Mouse (Mus musculus) liver, embryonic 11.5 days (tissue): ENCODE results near the gene Serpina9. TPM values are rescaled to one million over a fixed set of nuclear protein-coding genes. Genes with fewer than 3 reads are reported as not detected.
A peak's percentile ranks its signal among the peaks of the same experiment; 100 is the strongest.

Experiments
- ATAC-seq: fragments of 200-750 bp; cut with Nextera tagmentation; replicated peaks from 2 replicates; pipeline ENCODE4 v1.8.0; 2017; ENCODE audit warnings: moderate number of reproducible peaks, mild to moderate bottlenecking, moderate TSS enrichment, moderate library complexity; ENCODE audit not compliant: low FRiP score
- DNase-seq: peaks from one replicate; pipeline ENCODE4 v3.0.0-alpha.2; 2017; ENCODE audit warnings: low spot score
- H3K27ac ChIP-seq: fragments of 300-500 bp; sonication (generic); 2 replicates; pipeline ENCODE4 v1.5.1; 2014; ENCODE audit warnings: mild to moderate bottlenecking, low read depth, low read length, control low read depth
- H3K27me3 ChIP-seq: fragments of 300-500 bp; sonication (generic); replicated peaks from 2 replicates; pipeline ENCODE4 v1.6.1; 2014; ENCODE audit warnings: low read length, mixed read lengths; ENCODE audit not compliant: control insufficient read depth, insufficient read depth
- H3K36me3 ChIP-seq: fragments of 300-500 bp; sonication (generic); 2 replicates; pipeline ENCODE4 v1.6.1; 2014; ENCODE audit warnings: mild to moderate bottlenecking, low read length, moderate library complexity, mixed read lengths; ENCODE audit not compliant: control insufficient read depth, insufficient read depth
- H3K4me1 ChIP-seq: fragments of 300-500 bp; sonication (generic); replicated peaks from 2 replicates; pipeline ENCODE4 v1.6.1; 2014; ENCODE audit warnings: low read length, mixed read lengths; ENCODE audit not compliant: control insufficient read depth, insufficient read depth
- H3K4me2 ChIP-seq: fragments of 300-500 bp; sonication (generic); 2 replicates; pipeline ENCODE4 v1.6.1; 2014; ENCODE audit warnings: mild to moderate bottlenecking, control low read depth, moderate library complexity
- H3K4me3 ChIP-seq: fragments of 300-500 bp; sonication (generic); 2 replicates; pipeline ENCODE4 v1.5.1; 2014; ENCODE audit warnings: low read depth, low read length, control low read depth
- H3K9ac ChIP-seq: fragments of 300-500 bp; sonication (generic); 2 replicates; pipeline ENCODE4 v1.6.1; 2014; ENCODE audit warnings: low read depth, low read length, control low read depth
- H3K9me3 ChIP-seq: fragments of 300-500 bp; sonication (generic); 2 replicates; pipeline ENCODE4 v1.6.1; 2016; ENCODE audit warnings: low read length, inconsistent platforms, mixed read lengths; ENCODE audit not compliant: control insufficient read depth
- WGBS: fragments of 180-500 bp; shearing (Covaris S2); extraction: QIAGEN DNeasy Blood & Tissue Kit; methylation state at CpG from one replicate; pipeline ENCODE4 v1.1.7; 2014; 5-methylcytosine and 5-hydroxymethylcytosine counted together
- polyA plus RNA-seq: library from polyadenylated mRNA; unstranded; fragments of >200 nt; fragmentation: Nextera tagmentation; extraction: Ambion mirVana; gene quantifications from 2 replicates; pipeline ENCODE4 v1.2.1, GENCODE M21; 2014

The Serpina9 gene
- polyA plus RNA-seq, 1 experiment from 2014 or later, result not detected

GRCm38 (mm10) chr12:104042753-104043152 lies 29.2 kb upstream of the Serpina9 start:
- Histone ChIP-seq H3K4me2 (no peak overlapping the region), H3K4me1 (no peaks in the 10 kb centered on the region), H3K9ac (no peak overlapping the region), H3K27ac (no peak overlapping the region), H3K4me3 (no peak overlapping the region), H3K27me3 (no peaks in the 10 kb centered on the region), H3K9me3 (no peaks in the 10 kb centered on the region), H3K36me3 (no peaks in the 10 kb centered on the region)
- ATAC-seq (no peak), DNase-seq (no peak)
- 73% methylated on average over 2 of the region's 2 CpGs for WGBS

- Histone ChIP-seq H3K36me3 (no peaks in the 10 kb centered on the region), H3K27ac (no peak overlapping the region), H3K9ac (no peak overlapping the region), H3K4me1 (no peaks in the 10 kb centered on the region), H3K27me3 (no peaks in the 10 kb centered on the region), H3K4me3 (no peak overlapping the region), H3K4me2 (no peak overlapping the region), H3K9me3 (no peaks in the 10 kb centered on the region)
- WGBS, result 76% methylated on average over 6 of the region's 6 CpGs
- DNase-seq (no peak), ATAC-seq (no peak)
Observed at GRCm38 (mm10) chr12:104041401-104041800, 27.8 kb upstream of the Serpina9 start.

- no peaks in the 10 kb centered on the region for H3K4me1 ChIP-seq
- WGBS, result 84% methylated on average over 7 of the region's 7 CpGs
- no peak for ATAC-seq
Observed at GRCm38 (mm10) chr12:104038181-104038580, 24.6 kb upstream of the Serpina9 start.

GRCm38 (mm10) chr12:104033752-104034151 lies 20.2 kb upstream of the Serpina9 start:
- Histone ChIP-seq H3K27ac (no peak overlapping the region), H3K4me3 (no peak overlapping the region), H3K4me2 (no peak overlapping the region), H3K36me3 (no peaks in the 10 kb centered on the region), H3K9me3 (no peaks in the 10 kb centered on the region), H3K9ac (no peak overlapping the region), H3K4me1 (no peaks in the 10 kb centered on the region), H3K27me3 (no peaks in the 10 kb centered on the region)
- ATAC-seq (no peak), DNase-seq (no peak)
- 88% methylated on average over 1 of the region's 1 CpGs for WGBS

More at GRCm38 (mm10) chr12:104038181-104038580, 24.6 kb upstream of the Serpina9 start:
- Histone ChIP-seq H3K4me2 (no peak overlapping the region), H3K36me3 (no peaks in the 10 kb centered on the region), H3K27ac (no peak overlapping the region), H3K9me3 (no peaks in the 10 kb centered on the region), H3K9ac (no peak overlapping the region), H3K4me3 (no peak overlapping the region), H3K27me3 (no peaks in the 10 kb centered on the region)
- no peak for DNase-seq

- Histone ChIP-seq H3K4me2 (no peak overlapping the region), H3K9ac (no peak overlapping the region), H3K27me3 (no peaks in the 10 kb centered on the region), H3K36me3 (no peaks in the 10 kb centered on the region), H3K4me3 (no peak overlapping the region), H3K9me3 (no peaks in the 10 kb centered on the region), H3K27ac (no peak overlapping the region), H3K4me1 (no peaks in the 10 kb centered on the region)
- peak; percentile 26; the same call in 1 of the 2 replicates for ATAC-seq
- 37% methylated on average over 8 of the region's 8 CpGs for WGBS
- DNase-seq, result no peak
Observed at GRCm38 (mm10) chr12:104029986-104030385, 16.4 kb upstream of the Serpina9 start.

DNA sequence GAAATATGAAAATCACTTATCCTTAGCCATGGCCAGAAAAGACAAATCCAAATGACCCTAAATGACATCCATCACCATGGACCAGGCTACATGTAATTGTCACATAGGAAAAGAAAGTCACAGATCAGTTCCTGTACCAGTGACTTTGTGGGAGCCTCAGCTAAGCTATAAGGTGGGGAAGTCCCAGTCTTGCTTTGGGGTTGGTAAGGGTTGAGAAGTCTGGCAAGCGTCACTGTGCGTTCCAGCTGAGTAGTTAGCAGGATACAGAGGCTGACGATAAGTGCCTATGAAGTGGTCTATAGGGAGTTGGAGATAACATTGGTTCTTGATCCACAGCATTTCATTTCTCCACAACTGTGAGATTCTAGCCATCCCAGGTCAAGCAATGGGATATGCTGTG lies 1.7 kb upstream of the Serpina9 start:
- Histone ChIP-seq H3K27ac (no peak overlapping the region), H3K4me3 (no peak overlapping the region), H3K9me3 (no peaks in the 10 kb centered on the region), H3K36me3 (no peaks in the 10 kb centered on the region), H3K9ac (no peak overlapping the region), H3K4me2 (no peak overlapping the region), H3K27me3 (no peaks in the 10 kb centered on the region), H3K4me1 (no peaks in the 10 kb centered on the region)
- DNase-seq (no peak), ATAC-seq (no peak)
- WGBS, result 74% methylated on average over 3 of the region's 3 CpGs

DNA sequence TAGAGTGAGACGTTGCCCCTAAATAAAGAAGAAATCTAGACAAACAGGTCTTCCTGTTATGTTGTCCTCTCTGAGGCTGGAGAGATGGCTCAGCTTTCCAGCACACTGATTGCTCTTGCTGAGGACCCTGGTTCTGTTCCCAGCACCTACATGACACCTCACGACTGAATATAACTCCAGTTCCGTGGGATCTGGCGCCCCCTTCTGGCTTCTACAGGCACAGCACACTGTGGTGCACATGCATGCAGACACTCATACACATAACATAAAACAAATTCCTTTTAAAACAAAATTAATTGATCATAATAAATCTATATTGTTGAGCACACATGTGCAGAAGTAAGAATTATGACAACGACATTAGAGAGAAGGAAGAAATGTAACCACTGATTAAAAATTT lies 8.9 kb downstream of the Serpina9 start:
- Histone ChIP-seq H3K4me2 (no peak overlapping the region), H3K4me3 (no peak overlapping the region), H3K9me3 (peaks cover 3% of the 10 kb centered on the region; the same call in 1 of the 2 replicates), H3K4me1 (no peaks in the 10 kb centered on the region), H3K27ac (no peak overlapping the region), H3K36me3 (no peaks in the 10 kb centered on the region), H3K9ac (no peak overlapping the region), H3K27me3 (no peaks in the 10 kb centered on the region)
- ATAC-seq (no peak), DNase-seq (no peak)
- 75% methylated on average over 5 of the region's 5 CpGs for WGBS

DNA sequence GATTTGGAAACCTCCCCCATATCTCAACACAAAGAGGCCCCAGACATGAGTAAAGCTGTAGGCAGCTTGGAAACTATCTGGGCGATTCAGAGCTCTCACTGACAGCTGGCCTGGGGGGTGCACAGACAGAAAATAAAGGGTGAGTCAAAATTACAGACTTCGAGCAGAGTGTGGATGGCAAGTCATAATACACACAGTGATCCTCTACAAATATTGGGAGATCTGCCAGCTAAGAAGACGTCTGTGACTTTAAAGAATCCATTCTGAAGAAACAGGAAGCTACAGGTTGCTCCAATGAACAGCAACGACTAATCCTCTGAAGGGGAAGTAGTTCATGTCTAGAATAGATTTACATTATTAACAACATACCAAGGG lies 10.3 kb downstream of the Serpina9 start:
- ATAC-seq, result no peak
- H3K4me3 ChIP-seq, result no peak overlapping the region
- no peak overlapping the region for H3K27ac ChIP-seq
- H3K4me1 ChIP-seq, result no peaks in the 10 kb centered on the region
- peaks cover 3% of the 10 kb centered on the region; the same call in 1 of the 2 replicates for H3K9me3 ChIP-seq
- no peaks in the 10 kb centered on the region for H3K27me3 ChIP-seq
- no peaks in the 10 kb centered on the region for H3K36me3 ChIP-seq
- H3K4me2 ChIP-seq, result no peak overlapping the region
- no peak overlapping the region for H3K9ac ChIP-seq
- no peak for DNase-seq
- 61% methylated on average over 4 of the region's 4 CpGs for WGBS

GRCm38 (mm10) chr12:104002569-104003237 lies 10.9 kb downstream of the Serpina9 start:
- no peaks in the 10 kb centered on the region for H3K4me1 ChIP-seq
- no peak overlapping the region for H3K4me3 ChIP-seq
- 74% methylated on average over 10 of the region's 10 CpGs for WGBS
- DNase-seq (no peak), ATAC-seq (no peak)
- peaks cover 3% of the 10 kb centered on the region; the same call in 1 of the 2 replicates for H3K9me3 ChIP-seq
- H3K27ac ChIP-seq, result no peak overlapping the region
- H3K36me3 ChIP-seq, result no peaks in the 10 kb centered on the region
- H3K9ac ChIP-seq, result no peak overlapping the region
- H3K4me2 ChIP-seq, result no peak overlapping the region
- H3K27me3 ChIP-seq, result no peaks in the 10 kb centered on the region
